Mouse (Mus musculus) lung, embryonic 14.5 days (tissue): Measurements from ENCODE around the gene Glce. TPM values are rescaled to one million over a fixed set of nuclear protein-coding genes. Genes with fewer than 3 reads are reported as not detected.
A peak's percentile ranks its signal among the peaks of the same experiment; 100 is the strongest.

Experiments used
- ATAC-seq: fragments of 200-750 bp; cut with Nextera tagmentation; 2 replicates; pipeline ENCODE4 v1.8.0; 2017; ENCODE audit warnings: mild to moderate bottlenecking, moderate TSS enrichment, moderate library complexity; ENCODE audit not compliant: insufficient read depth
- DNase-seq: peaks from one replicate; pipeline ENCODE4 v3.0.0-alpha.2; 2015
- H3K27ac ChIP-seq: fragments of 300-500 bp; sonication (generic); 2 replicates; pipeline ENCODE4 v1.5.1; 2014; ENCODE audit warnings: low read depth, mild to moderate bottlenecking, moderate library complexity
- H3K27me3 ChIP-seq: fragments of 300-500 bp; sonication (generic); 2 replicates; pipeline ENCODE4 v1.6.1; 2014; ENCODE audit warnings: low read length, control low read depth; ENCODE audit not compliant: insufficient read depth
- H3K36me3 ChIP-seq: fragments of 300-500 bp; sonication (generic); 2 replicates; pipeline ENCODE4 v1.6.1; 2014; ENCODE audit warnings: control low read depth; ENCODE audit not compliant: insufficient read depth
- H3K4me1 ChIP-seq: fragments of 300-500 bp; sonication (generic); 2 replicates; pipeline ENCODE4 v1.6.1; 2014; ENCODE audit warnings: antibody characterized with exemption, control low read depth; ENCODE audit not compliant: insufficient read depth
- H3K4me2 ChIP-seq: fragments of 300-500 bp; sonication (generic); 2 replicates; pipeline ENCODE4 v1.6.1; 2014; ENCODE audit warnings: mild to moderate bottlenecking
- H3K4me3 ChIP-seq: fragments of 300-500 bp; sonication (generic); 2 replicates; pipeline ENCODE4 v1.5.1; 2014; ENCODE audit warnings: low read depth, low read length
- H3K9ac ChIP-seq: fragments of 300-500 bp; sonication (generic); 2 replicates; pipeline ENCODE4 v1.6.1; 2014
- H3K9me3 ChIP-seq: fragments of 300-500 bp; sonication (generic); 2 replicates; pipeline ENCODE4 v1.6.1; 2016; ENCODE audit warnings: low read depth, low read length, control low read depth
- CTCF ChIP-seq: IDR thresholded peaks from 2 replicates; pipeline ENCODE4 v1.5.1; 2016; ENCODE audit warnings: antibody characterized with exemption, low read depth
- WGBS: fragments of 180-500 bp; shearing (Covaris S2); extraction: QIAGEN DNeasy Blood & Tissue Kit; methylation state at CpG from one replicate; pipeline ENCODE4 v1.1.7; 2014; 5-methylcytosine and 5-hydroxymethylcytosine counted together
- polyA plus RNA-seq: library from polyadenylated mRNA; unstranded; fragments of >200 nt; fragmentation: Nextera tagmentation; extraction: Ambion mirVana; gene quantifications from 2 replicates; pipeline ENCODE4 v1.2.1, GENCODE M21; 2014

The Glce gene
- polyA plus RNA-seq, 1 experiment from 2014 or later, result 25.9 TPM

- Histone ChIP-seq H3K4me3 (peak overlapping the region; percentile 80), H3K4me2 (peak overlapping the region; percentile 65), H3K4me1 (0 out of 2 replicates have a peak, but pooled peaks cover 2% of the 10 kb centered on the region), H3K27ac (peak overlapping the region; percentile 6; the same call in 1 of the 2 replicates), H3K36me3 (no peaks in the 10 kb centered on the region), H3K9me3 (no peaks in the 10 kb centered on the region), H3K9ac (peak overlapping the region; percentile 40), H3K27me3 (no peaks in the 10 kb centered on the region)
- 49% methylated on average over 3 of the region's 3 CpGs for WGBS
- no peak for TF ChIP-seq CTCF
- DNase-seq (no peak), ATAC-seq (no peak)
Measured at GRCm38 (mm10) chr9:62123496-62123895, 1.0 kb upstream of the Glce start.

GRCm38 (mm10) chr9:62121551-62122447 lies 656 bp downstream of the Glce start:
- under 1% methylated on average over 59 of the region's 59 CpGs for WGBS
- peak; percentile 43 for TF ChIP-seq CTCF
- Histone ChIP-seq H3K9ac (peak overlapping the region; percentile 91), H3K27me3 (no peaks in the 10 kb centered on the region), H3K4me1 (0 out of 2 replicates have a peak, but pooled peaks cover 2% of the 10 kb centered on the region), H3K4me3 (peak overlapping the region; percentile 80), H3K36me3 (no peaks in the 10 kb centered on the region), H3K9me3 (no peaks in the 10 kb centered on the region), H3K27ac (peak overlapping the region; percentile 84), H3K4me2 (peak overlapping the region; percentile 94)
- peak; percentile 37 for ATAC-seq
- DNase-seq, result peak; percentile 52

GRCm38 (mm10) chr9:62118754-62119153 lies 3.7 kb downstream of the Glce start:
- no peak overlapping the region for H3K4me2 ChIP-seq
- H3K27me3 ChIP-seq, result no peaks in the 10 kb centered on the region
- 0 out of 2 replicates have a peak, but pooled peaks cover 2% of the 10 kb centered on the region for H3K4me1 ChIP-seq
- 61% methylated on average over 3 of the region's 3 CpGs for WGBS
- no peak overlapping the region for H3K27ac ChIP-seq
- TF ChIP-seq CTCF, result no peak
- H3K9ac ChIP-seq, result no peak overlapping the region
- DNase-seq (no peak), ATAC-seq (no peak)
- H3K9me3 ChIP-seq, result no peaks in the 10 kb centered on the region
- no peaks in the 10 kb centered on the region for H3K36me3 ChIP-seq
- H3K4me3 ChIP-seq, result no peak overlapping the region

GRCm38 (mm10) chr9:62115826-62116225 lies 6.6 kb downstream of the Glce start:
- Histone ChIP-seq H3K4me2 (no peak overlapping the region), H3K9me3 (no peaks in the 10 kb centered on the region), H3K36me3 (no peaks in the 10 kb centered on the region), H3K4me1 (no peaks in the 10 kb centered on the region), H3K27ac (no peak overlapping the region), H3K4me3 (no peak overlapping the region), H3K27me3 (no peaks in the 10 kb centered on the region), H3K9ac (no peak overlapping the region)
- TF ChIP-seq CTCF, result no peak
- DNase-seq (no peak), ATAC-seq (no peak)
- WGBS, result 82% methylated on average over 3 of the region's 3 CpGs

GRCm38 (mm10) chr9:62096603-62097002 lies 25.9 kb downstream of the Glce start:
- no peak for TF ChIP-seq CTCF
- Histone ChIP-seq H3K36me3 (no peaks in the 10 kb centered on the region), H3K27ac (no peak overlapping the region), H3K4me3 (no peak overlapping the region), H3K4me1 (no peaks in the 10 kb centered on the region), H3K4me2 (no peak overlapping the region), H3K9ac (no peak overlapping the region), H3K9me3 (no peaks in the 10 kb centered on the region), H3K27me3 (no peaks in the 10 kb centered on the region)
- 75% methylated on average over 1 of the region's 1 CpGs for WGBS
- DNase-seq (no peak), ATAC-seq (no peak)

- ATAC-seq (no peak), DNase-seq (peak; percentile 48)
- TF ChIP-seq CTCF, result no peak
- no peak overlapping the region for H3K4me2 ChIP-seq
- H3K9me3 ChIP-seq, result no peaks in the 10 kb centered on the region
- H3K27me3 ChIP-seq, result no peaks in the 10 kb centered on the region
- H3K4me3 ChIP-seq, result no peak overlapping the region
- no peak overlapping the region for H3K27ac ChIP-seq
- H3K9ac ChIP-seq, result no peak overlapping the region
- no peaks in the 10 kb centered on the region for H3K4me1 ChIP-seq
- H3K36me3 ChIP-seq, result no peaks in the 10 kb centered on the region
- WGBS, result 77% methylated on average over 5 of the region's 5 CpGs
Measured at GRCm38 (mm10) chr9:62091604-62092003, 30.9 kb downstream of the Glce start.

- DNase-seq (no peak), ATAC-seq (no peak)
- no peak for TF ChIP-seq CTCF
- H3K36me3 ChIP-seq, result no peaks in the 10 kb centered on the region
- no peak overlapping the region for H3K27ac ChIP-seq
- H3K4me3 ChIP-seq, result no peak overlapping the region
- H3K4me2 ChIP-seq, result no peak overlapping the region
- 85% methylated on average over 2 of the region's 2 CpGs for whole genome bisulfite sequencing
- H3K27me3 ChIP-seq, result no peaks in the 10 kb centered on the region
- H3K4me1 ChIP-seq, result no peaks in the 10 kb centered on the region
- H3K9ac ChIP-seq, result no peak overlapping the region
- no peaks in the 10 kb centered on the region for H3K9me3 ChIP-seq
Measured at GRCm38 (mm10) chr9:62085548-62085947, 36.9 kb downstream of the Glce start.
